Mouse (Mus musculus) liver, adult 2 months (tissue): ENCODE measurements at regions not wholly inside any gene's neighbourhood (a gene's known extent, or its start where the extent isn't known, plus 50 kb on each side); places are given as distances from the start of the nearest gene placed in this dataset.

Experiments
- DNase-seq: peaks from one replicate; pipeline ENCODE4 v3.0.0-alpha.2; 2011; ENCODE audit warnings: low read depth, low spot score; ENCODE audit errors: extremely low read depth
- H3K27ac ChIP-seq: fragments of 200-500 bp; replicated peaks from 2 replicates; pipeline ENCODE4 v1.5.1; 2012; ENCODE audit warnings: low read depth, mild to moderate bottlenecking, control low read depth, inconsistent platforms, low read length; ENCODE audit not compliant: insufficient read depth
- H3K27me3 ChIP-seq: fragments of 200-500 bp; 2 replicates; pipeline ENCODE4 v1.6.1; 2012; ENCODE audit warnings: mild to moderate bottlenecking, moderate library complexity, low read length, inconsistent platforms; ENCODE audit not compliant: control insufficient read depth, insufficient read depth
- H3K36me3 ChIP-seq: fragments of 200-500 bp; 2 replicates; pipeline ENCODE4 v1.6.1; 2012; ENCODE audit warnings: low read length, inconsistent platforms; ENCODE audit not compliant: control insufficient read depth, insufficient read depth
- H3K4me1 ChIP-seq: fragments of 200-500 bp; 2 replicates; pipeline ENCODE4 v1.6.1; 2011; ENCODE audit warnings: low read length; ENCODE audit not compliant: control insufficient read depth, insufficient read depth
- H3K4me3 ChIP-seq: fragments of 200-500 bp; 2 replicates; pipeline ENCODE4 v1.5.1; 2011; ENCODE audit warnings: low read depth, mild to moderate bottlenecking, control low read depth, low read length, moderate library complexity; ENCODE audit not compliant: insufficient read depth
- H3K79me2 ChIP-seq: fragments of 200-500 bp; 2 replicates; pipeline ENCODE4 v1.6.1; 2012; ENCODE audit warnings: inconsistent platforms, mild to moderate bottlenecking, low read length, moderate library complexity; ENCODE audit not compliant: control insufficient read depth, insufficient read depth
- H3K9ac ChIP-seq: fragments of 200-500 bp; 2 replicates; pipeline ENCODE4 v1.6.1; 2012; ENCODE audit warnings: low read depth, mild to moderate bottlenecking, control low read depth, inconsistent platforms, low read length
- CTCF ChIP-seq: fragments of 200-500 bp; IDR thresholded peaks from 2 replicates; pipeline ENCODE4 v1.5.1; 2011; ENCODE audit warnings: low read depth, low read length, control low read depth
- POLR2A ChIP-seq: fragments of 200-500 bp; IDR thresholded peaks from 2 replicates; pipeline ENCODE4 v1.6.1; 2011; ENCODE audit warnings: low read length, control low read depth; ENCODE audit not compliant: insufficient read depth; ENCODE audit errors: extremely low read depth
- WGBS: fragments of 180-500 bp; shearing (Covaris S2); methylation state at CpG from one replicate; pipeline ENCODE4 v1.1.7; 2018; 5-methylcytosine and 5-hydroxymethylcytosine counted together

- TF ChIP-seq CTCF (peak; percentile 62), POLR2A (no peak)
- DNase-seq = peak; percentile 2
- no peaks in the 10 kb centered on the region for H3K36me3 ChIP-seq
- H3K27me3 ChIP-seq = no peaks in the 10 kb centered on the region
- H3K4me1 ChIP-seq = no peaks in the 10 kb centered on the region
- WGBS = 70% methylated on average over 3 of the region's 3 CpGs
- no peak overlapping the region for H3K4me3 ChIP-seq
- no peak overlapping the region for H3K9ac ChIP-seq
- H3K79me2 ChIP-seq = no peaks in the 10 kb centered on the region
- H3K27ac ChIP-seq = no peak overlapping the region
Observed at GRCm38 (mm10) chr5:111931733-111932132, 198.0 kb downstream of the Gm26897 start.

GRCm38 (mm10) chr5:111935381-111936134, 201.8 kb downstream of the Gm26897 start:
- no peaks in the 10 kb centered on the region for H3K79me2 ChIP-seq
- no peak overlapping the region for H3K4me3 ChIP-seq
- no peaks in the 10 kb centered on the region for H3K27me3 ChIP-seq
- no peaks in the 10 kb centered on the region for H3K36me3 ChIP-seq
- H3K4me1 ChIP-seq = no peaks in the 10 kb centered on the region
- no peak for TF ChIP-seq CTCF
- no peak for TF ChIP-seq POLR2A
- no peak overlapping the region for H3K27ac ChIP-seq
- no peak overlapping the region for H3K9ac ChIP-seq
- WGBS = 72% methylated on average over 3 of the region's 3 CpGs
- no peak for DNase-seq

- WGBS = 77% methylated on average over 16 of the region's 16 CpGs
- no peak overlapping the region for H3K4me3 ChIP-seq
- no peaks in the 10 kb centered on the region for H3K36me3 ChIP-seq
- no peaks in the 10 kb centered on the region for H3K79me2 ChIP-seq
- no peaks in the 10 kb centered on the region for H3K27me3 ChIP-seq
- H3K9ac ChIP-seq = no peak overlapping the region
- H3K4me1 ChIP-seq = no peaks in the 10 kb centered on the region
- TF ChIP-seq CTCF = no peak
- no peak for TF ChIP-seq POLR2A
- DNase-seq = no peak
- no peak overlapping the region for H3K27ac ChIP-seq
Observed at GRCm38 (mm10) chr5:111941831-111942230, 208.1 kb downstream of the Gm26897 start.

DNA sequence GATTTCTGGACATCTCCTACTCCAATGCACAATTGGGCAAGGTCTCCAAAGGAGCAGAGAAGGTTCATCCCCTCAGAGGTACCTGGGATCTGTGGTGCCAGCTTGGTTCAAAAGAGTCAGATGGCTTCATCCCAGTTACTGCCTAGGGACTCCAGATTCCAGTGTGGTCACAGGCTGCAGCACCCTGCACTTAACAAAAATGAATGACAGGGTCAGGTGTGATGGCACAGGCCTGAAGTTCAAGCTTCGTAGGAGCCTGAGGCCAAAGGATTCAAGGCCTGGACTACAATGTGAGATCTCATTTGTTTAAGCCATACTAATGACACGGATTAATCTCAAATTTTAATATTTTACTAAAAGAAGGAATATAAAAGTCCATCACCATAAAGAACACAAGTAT, 209.1 kb downstream of the Gm26897 start:
- Histone ChIP-seq H3K27me3 (no peaks in the 10 kb centered on the region), H3K79me2 (no peaks in the 10 kb centered on the region), H3K4me3 (no peak overlapping the region), H3K9ac (no peak overlapping the region), H3K27ac (no peak overlapping the region), H3K4me1 (no peaks in the 10 kb centered on the region), H3K36me3 (no peaks in the 10 kb centered on the region)
- TF ChIP-seq CTCF (no peak), POLR2A (no peak)
- DNase-seq = no peak
- WGBS = 73% methylated on average over 2 of the region's 2 CpGs

DNA sequence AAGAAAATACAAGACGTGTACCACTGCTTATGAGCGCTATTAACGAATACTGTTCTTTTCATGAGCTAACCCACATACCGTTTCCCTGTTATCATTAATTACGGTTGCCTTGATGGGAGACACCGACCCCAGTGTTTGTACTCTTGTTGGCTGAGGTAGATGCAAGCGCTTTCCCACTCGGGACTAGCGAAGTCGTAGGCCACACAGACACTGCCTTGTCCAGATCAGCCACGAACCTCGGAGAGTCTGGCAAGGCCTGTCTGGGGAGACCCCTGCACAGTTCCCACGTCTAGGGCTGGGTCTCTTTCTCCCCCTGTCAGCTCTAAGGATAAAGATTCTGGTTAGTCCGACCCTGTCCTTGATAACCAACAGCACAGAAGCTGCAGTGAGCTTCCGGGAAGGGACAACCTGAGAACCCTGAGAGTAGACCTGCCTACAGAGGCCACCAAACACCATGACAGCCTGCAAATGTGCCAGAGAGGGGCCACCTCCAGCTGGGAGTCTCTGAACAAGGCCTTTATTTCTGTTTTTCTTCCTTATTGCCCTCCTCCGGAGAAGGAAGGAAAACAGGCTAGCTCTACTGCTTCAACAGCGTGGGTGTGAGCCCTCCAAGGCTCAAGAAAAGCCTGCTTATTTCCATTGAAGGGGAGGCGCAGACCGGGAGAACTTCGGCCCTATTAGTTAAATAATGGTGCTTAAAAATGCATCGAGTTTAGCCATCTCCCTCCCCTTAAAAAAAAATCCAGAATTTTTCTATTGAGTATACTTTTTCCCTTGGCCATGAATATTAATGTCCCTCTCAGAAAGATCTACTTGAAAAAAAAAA, 209.8 kb downstream of the Gm26897 start:
- Histone ChIP-seq H3K9ac (no peak overlapping the region), H3K79me2 (no peaks in the 10 kb centered on the region), H3K27ac (no peak overlapping the region), H3K4me3 (no peak overlapping the region), H3K36me3 (no peaks in the 10 kb centered on the region), H3K4me1 (no peaks in the 10 kb centered on the region), H3K27me3 (no peaks in the 10 kb centered on the region)
- TF ChIP-seq CTCF = no peak
- TF ChIP-seq POLR2A = no peak
- WGBS = 74% methylated on average over 21 of the region's 21 CpGs
- no peak for DNase-seq
